Mouse (Mus musculus): ENCODE measurements around the gene Gm9944.
A peak's percentile ranks its signal among the peaks of the same experiment; 100 is the strongest.

Gm9944 gene

GRCm38 (mm10) chr4:144453217-144453616, at the start of gene Gm9944:
Gm9944 (minus strand) TSS chr4:144453317.
- no peak for DNase-seq

GRCm38 (mm10) chr4:144493331-144493730, 40.2 kb upstream of the Gm9944 start:
- no peak for DNase-seq

- no peak for DNase-seq
These were observed 15.0 kb upstream of the Gm9944 start for GRCm38 (mm10) chr4:144468091-144468490.

GRCm38 (mm10) chr4:144465206-144465605, 12.1 kb upstream of the Gm9944 start:
- no peak for DNase-seq

- no peak for DNase-seq
These were observed 10.5 kb upstream of the Gm9944 start, which contains the start of gene Aadacl3 for GRCm38 (mm10) chr4:144463656-144464055. Aadacl3 (minus strand) TSS chr4:144463756.

GRCm38 (mm10) chr4:144448546-144448945, 4.6 kb downstream of the Gm9944 start:
- no peak for DNase-seq

- DNase-seq = no peak
These were observed 11.5 kb downstream of the Gm9944 start for GRCm38 (mm10) chr4:144441582-144441981.

- DNase-seq = no peak
These were observed 12.0 kb downstream of the Gm9944 start for GRCm38 (mm10) chr4:144441095-144441494.

- no peak for DNase-seq
These were observed 14.4 kb downstream of the Gm9944 start, which contains the start of gene 1700012P22Rik for GRCm38 (mm10) chr4:144438672-144439071. 1700012P22Rik (minus strand) TSS chr4:144438772.

GRCm38 (mm10) chr4:144433216-144433615, 19.9 kb downstream of the Gm9944 start:
- no peak for DNase-seq

- no peak for DNase-seq
These were observed 22.4 kb downstream of the Gm9944 start for GRCm38 (mm10) chr4:144430723-144431122.

- DNase-seq = peak; percentile 30
These were observed 24.2 kb downstream of the Gm9944 start for GRCm38 (mm10) chr4:144428868-144429267.

- DNase-seq = no peak
These were observed 28.5 kb downstream of the Gm9944 start for GRCm38 (mm10) chr4:144424590-144424989.

GRCm38 (mm10) chr4:144420644-144421043, 32.5 kb downstream of the Gm9944 start:
- DNase-seq = no peak

- DNase-seq = no peak
These were observed 44.8 kb downstream of the Gm9944 start, which contains the start of gene Pramef12 for GRCm38 (mm10) chr4:144408290-144408689. Pramef12 (minus strand) TSS chr4:144408464.

- no peak for DNase-seq
These were observed 46.9 kb downstream of the Gm9944 start for GRCm38 (mm10) chr4:144406261-144406660.

- DNase-seq = peak; percentile 6
These were observed 48.5 kb downstream of the Gm9944 start for GRCm38 (mm10) chr4:144404456-144405086.

Measured in thymus, postnatal 14 days (tissue).